ENCODE assay signal across 9 mouse cellular contexts in the genomic region with DNA sequence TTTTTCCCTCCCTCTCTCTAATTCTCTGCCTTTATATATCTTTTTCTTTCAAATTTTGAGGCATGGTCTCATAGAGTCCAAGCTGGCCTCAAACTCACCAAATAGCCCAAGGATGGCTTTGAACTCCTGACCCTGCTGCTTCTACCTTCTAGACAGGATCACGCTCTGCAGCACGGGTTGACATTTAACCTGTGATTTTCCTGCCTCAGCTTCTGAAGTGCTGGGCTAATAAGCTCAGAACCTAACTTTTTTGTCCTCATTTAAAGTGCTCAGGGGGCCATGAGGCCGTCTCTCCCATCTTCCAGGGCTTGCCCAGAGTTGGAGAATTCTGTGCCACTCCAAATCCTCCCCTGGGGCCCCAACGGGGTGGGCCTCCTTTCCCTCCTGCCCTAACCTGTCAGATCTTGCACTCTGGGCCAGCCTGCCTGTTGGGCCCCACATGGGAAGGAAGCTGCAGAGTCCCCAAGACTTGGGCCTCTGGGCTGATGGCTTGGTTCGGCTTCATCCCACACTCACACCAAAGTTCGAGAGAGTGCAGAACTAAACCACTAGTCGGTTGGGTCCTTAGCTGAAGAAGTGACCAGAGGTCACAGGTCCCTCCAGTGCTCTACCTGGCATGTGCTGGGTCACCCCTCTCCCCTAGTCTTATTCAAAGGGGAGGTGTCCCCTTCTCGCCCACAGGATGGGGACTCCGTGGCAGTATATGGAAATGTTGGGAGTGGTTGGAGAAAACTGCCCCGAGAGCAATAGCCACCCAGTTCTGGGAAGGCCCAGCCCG. TPM values are rescaled to one million over a fixed set of nuclear protein-coding genes. Genes with fewer than 3 reads are reported as not detected.
DNase-seq lines count a peak whose midpoint lies in the region; ATAC-seq and TF ChIP-seq lines count a peak whose summit lies in the region.
"Had no signal": no experiment of that assay in that cellular context is flagged by ENCODE, and none has a peak within 500 bp of the region (broad histone marks: within the 10 kb centered on the region; RNA-seq: fewer than 3 reads in every experiment).

No protein-coding gene starts in this region.

- peaks cover 53% of the 10 kb centered on the region for H3K4me1 ChIP-seq in lung, embryonic 16.5 days (replicated peaks; ENCODE audit: control insufficient read depth, insufficient read depth, low read length)
- peaks cover 19% of the 10 kb centered on the region for H3K4me1 ChIP-seq in lung, adult 2 months (ENCODE audit: control insufficient read depth, insufficient read depth, low read length)
- H3K4me1 ChIP-seq in forebrain, embryonic 11.5 days (replicated peaks; ENCODE audit: control insufficient read depth, insufficient read depth, low read length) = peaks cover 51% of the 10 kb centered on the region
- H3K4me1 ChIP-seq in intestine, embryonic 16.5 days (ENCODE audit: control insufficient read depth, insufficient read depth, low read length) = peaks cover 59% of the 10 kb centered on the region
- peaks cover 14% of the 10 kb centered on the region for H3K4me1 ChIP-seq in neural tube, embryonic 14.5 days (ENCODE audit: control insufficient read depth, insufficient read depth, low read length)

- TF ChIP-seq POLR2A in lung, adult 2 months (IDR thresholded peaks at IDR 0.05; ENCODE audit: borderline replicate concordance, extremely low read depth, low read depth, low read length) = no peak

- H3K36me3 ChIP-seq in lung, embryonic 16.5 days (ENCODE audit: control insufficient read depth, insufficient read depth, low read length) = no peaks in the 10 kb centered on the region
- H3K36me3 ChIP-seq in forebrain, embryonic 11.5 days (ENCODE audit: control insufficient read depth, insufficient read depth, low read length) = no peaks in the 10 kb centered on the region
- H3K36me3 ChIP-seq in intestine, embryonic 16.5 days (ENCODE audit: control insufficient read depth, insufficient read depth, low read length) = no peaks in the 10 kb centered on the region
- no peaks in the 10 kb centered on the region for H3K36me3 ChIP-seq in neural tube, embryonic 14.5 days (ENCODE audit: control insufficient read depth, insufficient read depth, low read length)

- H3K27me3 ChIP-seq in lung, embryonic 16.5 days (ENCODE audit: control insufficient read depth, insufficient read depth, low read depth, low read length) = no peaks in the 10 kb centered on the region
- H3K27me3 ChIP-seq in forebrain, embryonic 11.5 days (ENCODE audit: control insufficient read depth, insufficient read depth, low read length) = no peaks in the 10 kb centered on the region
- H3K27me3 ChIP-seq in intestine, embryonic 16.5 days (replicated peaks; ENCODE audit: control insufficient read depth, insufficient read depth, low read length) = no peaks in the 10 kb centered on the region
- H3K27me3 ChIP-seq in neural tube, embryonic 14.5 days (ENCODE audit: control insufficient read depth, insufficient read depth, low read length) = no peaks in the 10 kb centered on the region

- DNase-seq in lung, adult 2 months = no peak
- no peak for DNase-seq in forebrain, embryonic 11.5 days (ENCODE audit: low spot score)
- DNase-seq in gastrocnemius, adult 8-10 months (ENCODE audit: low spot score in 2 of 2) = no peak
- no peak for DNase-seq in left cerebral cortex, postnatal 14 days (ENCODE audit: low spot score in 2 of 2)

- H3K27ac ChIP-seq in lung, embryonic 16.5 days (ENCODE audit: low read length) = peak overlapping the region; percentile 99
- H3K27ac ChIP-seq in forebrain, embryonic 11.5 days (ENCODE audit: low read depth, low read length) = peak overlapping the region; percentile 94
- peak overlapping the region; percentile 91 for H3K27ac ChIP-seq in intestine, embryonic 16.5 days (ENCODE audit: low read length)
- H3K27ac ChIP-seq in neural tube, embryonic 14.5 days (ENCODE audit: low read depth, low read length) = peak overlapping the region; percentile 66

- TF ChIP-seq CTCF in lung, adult 2 months (IDR thresholded peaks at IDR 0.05; ENCODE audit: insufficient read depth, low read length) = no peak

- H3K9me3 ChIP-seq in lung, embryonic 16.5 days (ENCODE audit: control insufficient read depth, low read length) = no peaks in the 10 kb centered on the region
- H3K9me3 ChIP-seq in forebrain, embryonic 11.5 days (ENCODE audit: control insufficient read depth, low read length) = no peaks in the 10 kb centered on the region
- no peaks in the 10 kb centered on the region for H3K9me3 ChIP-seq in intestine, embryonic 16.5 days (ENCODE audit: control insufficient read depth, low read length)
- no peaks in the 10 kb centered on the region for H3K9me3 ChIP-seq in neural tube, embryonic 14.5 days (ENCODE audit: control insufficient read depth, low read length)

- intact Hi-C loops in left cerebral cortex, postnatal 14 days (cut with DNase I) = no loop called here

- no peak overlapping the region for H3K4me3 ChIP-seq in lung, embryonic 16.5 days (ENCODE audit: low read length)
- no peak overlapping the region for H3K4me3 ChIP-seq in lung, adult 2 months (replicated peaks; ENCODE audit: extremely low read depth, low read depth, low read length)
- H3K4me3 ChIP-seq in forebrain, embryonic 11.5 days (ENCODE audit: low read depth, low read length) = no peak overlapping the region
- no peak overlapping the region for H3K4me3 ChIP-seq in intestine, embryonic 16.5 days (ENCODE audit: low read length)
- no peak overlapping the region for H3K4me3 ChIP-seq in neural tube, embryonic 14.5 days (ENCODE audit: low read depth, low read length)

- H3K4me2 ChIP-seq in lung, embryonic 16.5 days (ENCODE audit: low read depth, low read length) = no peak overlapping the region; the same call in 1 of the 2 replicates
- H3K4me2 ChIP-seq in forebrain, embryonic 11.5 days (ENCODE audit: low read depth, low read length, severe bottlenecking) = no peak overlapping the region
- peak overlapping the region; percentile 94; the same call in 1 of the 2 replicates for H3K4me2 ChIP-seq in intestine, embryonic 16.5 days (ENCODE audit: low read depth, low read length)
- H3K4me2 ChIP-seq in neural tube, embryonic 14.5 days (ENCODE audit: low read depth, low read length) = no peak overlapping the region

- no peak for ATAC-seq in lung, embryonic 16.5 days (ENCODE audit: low read depth)
- ATAC-seq in forebrain, embryonic 11.5 days (replicated peaks; ENCODE audit: low FRiP score) = no peak
- ATAC-seq in intestine, embryonic 16.5 days = no peak
- no peak for ATAC-seq in neural tube, embryonic 14.5 days (ENCODE audit: low read depth)
- no peak for ATAC-seq in megakaryocyte progenitor cell, adult 5-6 weeks (replicated peaks; ENCODE audit: poor library complexity)

- WGBS in lung, embryonic 16.5 days = 40% methylated on average over 11 of the region's 11 CpGs
- WGBS in lung, adult 2 months = 51% methylated on average over 11 of the region's 11 CpGs
- WGBS in forebrain, embryonic 11.5 days = 55% methylated on average over 11 of the region's 11 CpGs
- WGBS in intestine, embryonic 16.5 days = 53% methylated on average over 11 of the region's 11 CpGs
- WGBS in neural tube, embryonic 14.5 days = 58% methylated on average over 11 of the region's 11 CpGs

- peak overlapping the region; percentile 95 for H3K9ac ChIP-seq in lung, embryonic 16.5 days (ENCODE audit: low read length)
- peak overlapping the region; percentile 14; the same call in 1 of the 2 replicates for H3K9ac ChIP-seq in forebrain, embryonic 11.5 days (ENCODE audit: low read length)
- peak overlapping the region; percentile 89 for H3K9ac ChIP-seq in intestine, embryonic 16.5 days (ENCODE audit: low read depth, low read length)
- H3K9ac ChIP-seq in neural tube, embryonic 14.5 days (replicated peaks; ENCODE audit: low read depth, low read length) = no peak overlapping the region

RNA-seq across cellular contexts. Expression of a gene that starts 14.5 kb away (rescaled TPM):
- polyA plus RNA-seq in lung, embryonic 16.5 days (2015; fragmentation: Nextera tagmentation; extraction: Ambion mirVana) = 1.2 and 3.5 TPM in 2 replicates
- polyA plus RNA-seq in lung, adult 2 months (2012; rRNA removed) = 0.18 and 0.54 TPM in 2 replicates
- 2.9 and 5.0 TPM in 2 replicates for polyA plus RNA-seq in forebrain, embryonic 11.5 days (2014; fragmentation: Nextera tagmentation; extraction: Ambion mirVana)
- polyA plus RNA-seq in intestine, embryonic 16.5 days (2015; fragmentation: Nextera tagmentation; extraction: Ambion mirVana) = 0.89 and 1.3 TPM in 2 replicates
- polyA plus RNA-seq in neural tube, embryonic 14.5 days (2014; fragmentation: Nextera tagmentation; extraction: Ambion mirVana) = 12.4 and 12.5 TPM in 2 replicates
- not detected for total RNA-seq in gastrocnemius, adult 8-10 months (2022)
- 0.54 and 1.7 TPM in 2 replicates for total RNA-seq in megakaryocyte progenitor cell, adult 5-6 weeks (2015)
- 3.5 TPM in 1 of 2 replicates, not detected in the other for total RNA-seq in megakaryocyte progenitor cell, adult 5-6 weeks (2017)
- total RNA-seq in left cerebral cortex, postnatal 14 days (2021) = 1 to 10 TPM; 2.7 to 4.6 TPM
- total RNA-seq: liver, adult 2 months had no signal
- polyA plus RNA-seq: liver, adult 2 months had no signal

RNA-seq across cellular contexts. Expression of a gene that starts 37.3 kb away (rescaled TPM):
- 14.4 and 14.6 TPM in 2 replicates for polyA plus RNA-seq in lung, embryonic 16.5 days (2015; fragmentation: Nextera tagmentation; extraction: Ambion mirVana)
- polyA plus RNA-seq in lung, adult 2 months (2012; rRNA removed) = 21.2 and 24.0 TPM in 2 replicates
- 34.7 and 37.1 TPM in 2 replicates for polyA plus RNA-seq in forebrain, embryonic 11.5 days (2014; fragmentation: Nextera tagmentation; extraction: Ambion mirVana)
- 7.1 and 7.7 TPM in 2 replicates for polyA plus RNA-seq in intestine, embryonic 16.5 days (2015; fragmentation: Nextera tagmentation; extraction: Ambion mirVana)
- 12.9 and 20.5 TPM in 2 replicates for polyA plus RNA-seq in neural tube, embryonic 14.5 days (2014; fragmentation: Nextera tagmentation; extraction: Ambion mirVana)
- total RNA-seq in gastrocnemius, adult 8-10 months (2022) = 1 to 10 TPM; 6.8 to 7.9 (median 7.0) TPM
- total RNA-seq in megakaryocyte progenitor cell, adult 5-6 weeks (2015) = 3.2 and 3.4 TPM in 2 replicates
- total RNA-seq in megakaryocyte progenitor cell, adult 5-6 weeks (2017) = 4.2 and 5.0 TPM in 2 replicates
- 10 to 100 TPM; 14.1 to 15.0 TPM for total RNA-seq in left cerebral cortex, postnatal 14 days (2021)

RNA-seq across cellular contexts. Expression of a gene that starts 50.0 kb away (rescaled TPM):
- 333 and 350 TPM in 2 replicates for polyA plus RNA-seq in lung, embryonic 16.5 days (2015; fragmentation: Nextera tagmentation; extraction: Ambion mirVana)
- polyA plus RNA-seq in lung, adult 2 months (2012; rRNA removed) = 116 and 149 TPM in 2 replicates
- polyA plus RNA-seq in forebrain, embryonic 11.5 days (2014; fragmentation: Nextera tagmentation; extraction: Ambion mirVana) = 277 and 303 TPM in 2 replicates
- 292 and 296 TPM in 2 replicates for polyA plus RNA-seq in intestine, embryonic 16.5 days (2015; fragmentation: Nextera tagmentation; extraction: Ambion mirVana)
- polyA plus RNA-seq in neural tube, embryonic 14.5 days (2014; fragmentation: Nextera tagmentation; extraction: Ambion mirVana) = 265 and 294 TPM in 2 replicates
- 100 to 1,000 TPM; 142 to 179 (median 152) TPM for total RNA-seq in gastrocnemius, adult 8-10 months (2022)
- 121 and 132 TPM in 2 replicates for total RNA-seq in megakaryocyte progenitor cell, adult 5-6 weeks (2015)
- total RNA-seq in megakaryocyte progenitor cell, adult 5-6 weeks (2017) = 63.4 and 107 TPM in 2 replicates
- total RNA-seq in left cerebral cortex, postnatal 14 days (2021) = 100 to 1,000 TPM; 140 to 144 TPM

RNA-seq across cellular contexts. Expression of a gene that starts 51.7 kb away (rescaled TPM):
- 1.5 and 2.0 TPM in 2 replicates for polyA plus RNA-seq in lung, embryonic 16.5 days (2015; fragmentation: Nextera tagmentation; extraction: Ambion mirVana)
- 1.0 and 1.1 TPM in 2 replicates for polyA plus RNA-seq in lung, adult 2 months (2012; rRNA removed)
- 1.2 and 1.5 TPM in 2 replicates for polyA plus RNA-seq in forebrain, embryonic 11.5 days (2014; fragmentation: Nextera tagmentation; extraction: Ambion mirVana)
- 0.61 and 0.82 TPM in 2 replicates for polyA plus RNA-seq in intestine, embryonic 16.5 days (2015; fragmentation: Nextera tagmentation; extraction: Ambion mirVana)
- polyA plus RNA-seq in neural tube, embryonic 14.5 days (2014; fragmentation: Nextera tagmentation; extraction: Ambion mirVana) = 1.3 and 1.6 TPM in 2 replicates
- under 1 TPM; 0.16 to 0.46 (median 0.30) TPM for total RNA-seq in gastrocnemius, adult 8-10 months (2022)
- total RNA-seq in megakaryocyte progenitor cell, adult 5-6 weeks (2015) = 0.17 and 0.32 TPM in 2 replicates
- total RNA-seq in megakaryocyte progenitor cell, adult 5-6 weeks (2017) = 2.1 and 2.2 TPM in 2 replicates
- 1 to 10 TPM; 1.5 to 3.5 TPM for total RNA-seq in left cerebral cortex, postnatal 14 days (2021)
- total RNA-seq: liver, adult 2 months had no signal

RNA-seq across cellular contexts. Expression of a gene that starts 51.8 kb away (rescaled TPM):
- 24.2 and 25.9 TPM in 2 replicates for polyA plus RNA-seq in lung, embryonic 16.5 days (2015; fragmentation: Nextera tagmentation; extraction: Ambion mirVana)
- 25.9 and 27.7 TPM in 2 replicates for polyA plus RNA-seq in lung, adult 2 months (2012; rRNA removed)
- polyA plus RNA-seq in forebrain, embryonic 11.5 days (2014; fragmentation: Nextera tagmentation; extraction: Ambion mirVana) = 16.0 and 17.1 TPM in 2 replicates
- 25.3 and 26.0 TPM in 2 replicates for polyA plus RNA-seq in intestine, embryonic 16.5 days (2015; fragmentation: Nextera tagmentation; extraction: Ambion mirVana)
- polyA plus RNA-seq in neural tube, embryonic 14.5 days (2014; fragmentation: Nextera tagmentation; extraction: Ambion mirVana) = 26.8 and 30.7 TPM in 2 replicates
- total RNA-seq in gastrocnemius, adult 8-10 months (2022) = 10 to 100 TPM; 14.0 to 20.0 (median 15.4) TPM
- 7.3 and 8.0 TPM in 2 replicates for total RNA-seq in megakaryocyte progenitor cell, adult 5-6 weeks (2015)
- total RNA-seq in megakaryocyte progenitor cell, adult 5-6 weeks (2017) = 5.7 and 8.0 TPM in 2 replicates
- total RNA-seq in left cerebral cortex, postnatal 14 days (2021) = 10 to 100 TPM; 56.4 to 58.3 TPM
